Mouse (Mus musculus): ENCODE measurements around the gene Olfr632.
"Not testable (repeated sequence)": the region's sequence is repeated elsewhere in the genome, so short reads cannot be mapped to it uniquely, and the experiment has no call there.

Gene Olfr632

GRCm38 (mm10) chr7:103934264-103934663, at the start of gene Olfr632:
Gene Olfr632 (plus strand): TSS chr7:103934347.
- DNase-seq (ENCODE audit: extremely low spot score): no peak

DNA sequence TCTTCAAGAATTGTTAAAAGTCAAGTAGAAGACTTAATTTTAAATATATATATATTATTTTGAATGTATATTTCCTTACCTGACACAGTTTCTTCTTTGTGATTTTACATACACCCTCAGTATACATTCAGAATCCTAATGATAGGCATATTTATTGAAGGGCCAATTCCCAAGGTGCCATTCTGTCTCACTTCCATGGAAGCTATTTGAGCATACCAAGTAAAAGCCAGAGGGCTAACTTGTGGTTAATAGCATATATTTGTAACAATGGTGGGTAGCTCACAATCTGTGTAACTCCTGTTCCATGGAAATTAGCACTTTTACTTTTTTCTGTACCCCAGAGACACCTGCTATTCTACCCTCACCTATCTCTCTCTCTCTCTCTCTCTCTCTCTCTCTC, 48.0 kb upstream of the Olfr632 start, which contains the start of gene Olfr66:
TSS of gene Olfr66 (minus strand) at position 101 of the 400 bp plus-strand sequence.
- DNase-seq (ENCODE audit: extremely low spot score): no peak

DNA sequence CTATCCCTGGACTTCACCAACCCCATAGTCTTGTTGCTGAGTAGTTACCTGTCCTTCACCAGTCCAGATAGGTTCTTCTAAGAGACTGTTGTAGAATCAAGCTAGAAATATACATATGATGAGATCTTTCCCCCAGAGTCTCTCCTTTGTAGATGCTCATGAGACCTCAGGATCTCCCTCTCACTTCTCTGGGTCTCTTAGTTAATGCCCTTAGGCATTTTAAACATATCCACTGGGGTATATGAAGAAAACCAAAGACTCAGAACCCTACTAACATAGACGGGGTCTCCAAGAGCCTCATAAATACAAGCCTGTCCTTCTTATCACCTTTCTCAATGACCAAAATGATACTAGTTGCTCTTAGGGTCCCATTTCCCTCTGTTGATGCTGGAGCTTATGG, 39.8 kb upstream of the Olfr632 start, which contains the start of gene Olfr64:
TSS of gene Olfr64 (minus strand) at position 101 of the 400 bp plus-strand sequence.
- DNase-seq (ENCODE audit: extremely low spot score): no peak

DNA sequence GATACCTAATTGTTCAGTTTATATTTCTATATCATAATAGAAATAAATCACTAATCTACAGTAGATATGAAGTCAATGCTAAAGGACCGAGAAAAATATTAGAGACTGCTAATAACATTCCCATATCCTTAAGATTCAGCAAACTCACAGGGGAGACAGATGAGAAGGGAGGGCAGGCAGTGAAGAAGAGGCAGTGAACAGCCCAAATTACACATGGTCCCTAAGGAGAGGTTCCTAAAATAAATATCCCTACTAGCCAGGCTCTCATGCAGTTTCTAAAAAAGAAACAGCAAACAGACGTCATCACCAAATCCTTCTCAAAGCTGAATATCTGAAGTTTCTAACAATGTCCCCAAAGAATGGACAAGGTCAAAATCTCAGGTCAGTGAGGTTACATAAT, 31.0 kb upstream of the Olfr632 start, which contains the start of gene Olfr65:
TSS of gene Olfr65 (plus strand) at position 301 of the 400 bp plus-strand sequence.
- no peak for DNase-seq (ENCODE audit: extremely low spot score)

DNA sequence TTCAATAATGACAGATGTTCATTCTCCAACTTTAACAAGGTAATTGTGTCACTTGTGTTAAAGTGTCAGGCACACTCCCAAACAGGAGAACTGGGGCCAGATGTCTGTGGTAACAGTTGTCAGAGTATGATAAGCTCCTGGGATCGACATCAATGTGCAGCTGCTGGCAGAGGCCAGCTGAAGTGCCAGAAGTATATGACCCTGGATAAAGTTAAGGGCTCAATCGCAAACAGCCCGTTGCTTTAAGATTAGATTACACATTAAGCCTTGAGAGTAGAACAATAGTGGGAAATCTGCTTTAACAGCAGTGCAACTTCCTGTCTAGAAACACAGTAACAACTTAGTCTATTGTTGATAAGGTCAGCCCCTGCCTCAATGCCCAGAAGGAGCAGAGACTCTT, 24.1 kb upstream of the Olfr632 start:
- no peak for DNase-seq (ENCODE audit: extremely low spot score)

DNA sequence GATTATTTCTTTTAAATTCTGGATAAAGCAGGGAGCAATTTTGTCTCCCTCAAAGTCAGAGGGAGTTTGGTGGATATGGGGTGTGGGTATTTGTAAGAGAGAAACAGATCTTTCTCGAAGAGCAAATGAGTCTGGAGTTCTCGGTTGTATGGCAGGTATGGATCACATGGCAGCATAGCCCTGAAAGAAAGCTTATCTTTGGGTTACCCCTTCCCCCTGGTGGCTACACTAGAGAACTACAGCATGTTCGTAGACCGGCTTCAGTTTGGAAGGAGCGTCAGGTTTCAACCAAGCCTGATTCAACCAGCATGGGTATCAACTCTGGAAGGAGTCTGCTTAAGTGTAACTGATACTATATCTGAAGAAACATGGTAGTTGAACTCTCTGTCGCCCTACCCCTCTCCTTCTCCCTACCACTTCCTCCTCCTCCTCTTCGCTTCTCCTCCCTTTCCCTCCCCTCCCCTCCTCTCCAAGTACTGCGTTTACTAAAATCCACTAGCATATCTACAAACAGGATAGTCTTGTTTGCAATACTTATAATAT, 21.1 kb upstream of the Olfr632 start:
- peak; percentile 37 for DNase-seq (ENCODE audit: extremely low spot score)

DNA sequence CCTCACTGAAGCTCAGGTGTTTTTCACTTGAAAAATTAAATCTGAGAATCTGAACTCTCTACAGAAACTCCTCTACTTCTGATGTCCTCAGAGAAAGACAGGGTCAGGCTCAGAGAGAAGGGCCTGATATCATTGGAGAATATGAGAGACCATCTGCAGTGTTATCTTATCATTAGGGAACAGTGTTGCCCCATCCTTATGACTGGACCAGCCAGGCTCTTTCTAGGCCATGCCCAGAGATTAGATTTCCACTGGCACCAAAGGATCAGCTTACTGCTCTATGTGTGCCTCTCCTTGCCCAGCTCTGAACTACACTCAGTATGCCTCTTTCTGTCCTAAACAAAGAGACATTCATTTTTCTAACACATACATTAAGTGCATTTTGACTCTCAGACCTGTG, 18.8 kb upstream of the Olfr632 start:
- no peak for DNase-seq (ENCODE audit: extremely low spot score)

GRCm38 (mm10) chr7:103928525-103928924, 5.6 kb upstream of the Olfr632 start, which contains the start of gene Olfr631:
Gene Olfr631 (plus strand): TSS chr7:103928825.
- no peak for DNase-seq (ENCODE audit: extremely low spot score)

- DNase-seq (ENCODE audit: extremely low spot score): peak; percentile 66
Measured at GRCm38 (mm10) chr7:103942730-103943129, 8.6 kb downstream of the Olfr632 start.

DNA sequence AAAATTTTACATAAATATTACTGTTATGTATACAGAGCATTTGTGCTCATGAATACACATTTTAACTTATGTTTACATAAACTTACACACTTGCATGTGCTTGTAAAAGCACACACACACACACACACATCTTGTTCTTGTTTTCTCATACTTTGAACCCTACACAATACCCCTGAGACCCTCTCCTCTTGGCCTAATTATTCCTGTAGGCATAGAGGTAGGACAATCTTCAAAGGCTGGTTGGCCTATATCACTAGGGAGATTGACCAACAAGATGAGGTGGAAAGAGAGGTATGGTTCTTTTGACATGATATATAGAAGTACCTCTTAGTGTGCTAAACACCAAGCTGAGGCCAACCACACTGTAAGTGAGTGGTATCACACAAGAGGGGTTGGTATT, 10.0 kb downstream of the Olfr632 start, which contains the start of gene Olfr633:
TSS of gene Olfr633 (plus strand) at position 301 of the 400 bp plus-strand sequence.
- DNase-seq (ENCODE audit: extremely low spot score): no peak

DNA sequence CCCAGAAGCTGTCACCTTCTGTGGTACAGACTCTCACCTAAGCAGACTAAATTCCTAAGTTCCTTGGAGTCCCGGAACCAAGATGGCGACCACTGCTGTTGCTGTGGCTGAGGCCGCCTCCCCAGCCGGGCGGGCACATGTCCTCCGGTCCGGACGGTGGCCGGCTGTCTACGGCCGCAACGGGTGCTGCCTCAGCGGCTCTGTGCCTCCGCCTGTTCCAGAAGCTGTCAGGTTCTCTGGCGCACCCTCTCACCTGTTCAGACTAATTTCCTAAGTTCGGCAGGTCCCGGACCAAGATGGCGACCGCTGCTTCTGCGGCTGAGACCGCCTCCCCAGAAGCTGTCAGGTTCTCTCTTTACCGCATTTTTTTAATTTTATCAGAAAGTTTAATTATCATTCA, 32.7 kb downstream of the Olfr632 start:
- not testable (repeated sequence) for DNase-seq (ENCODE audit: extremely low spot score)

DNA sequence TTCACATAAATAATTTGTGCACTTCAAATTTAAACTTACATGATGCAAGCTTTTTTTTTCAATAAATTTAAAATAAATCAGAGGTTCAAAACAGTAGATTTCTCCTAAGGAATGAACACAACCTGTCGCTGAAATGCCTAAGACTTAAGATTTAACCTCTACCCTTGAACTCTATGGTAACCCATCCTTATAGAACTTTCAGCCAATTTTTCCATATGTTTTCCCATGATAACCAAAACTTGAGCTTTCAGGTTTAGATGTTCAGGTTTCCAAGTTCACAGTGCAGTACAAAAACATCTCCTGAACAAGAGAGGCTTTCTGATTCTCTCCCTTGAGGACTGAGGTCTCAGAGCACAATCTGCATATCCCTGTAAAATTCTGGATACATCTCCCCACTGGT, 36.7 kb downstream of the Olfr632 start, which contains the start of gene Olfr635:
TSS of gene Olfr635 (plus strand) at position 301 of the 400 bp plus-strand sequence.
- no peak for DNase-seq (ENCODE audit: extremely low spot score)

DNA sequence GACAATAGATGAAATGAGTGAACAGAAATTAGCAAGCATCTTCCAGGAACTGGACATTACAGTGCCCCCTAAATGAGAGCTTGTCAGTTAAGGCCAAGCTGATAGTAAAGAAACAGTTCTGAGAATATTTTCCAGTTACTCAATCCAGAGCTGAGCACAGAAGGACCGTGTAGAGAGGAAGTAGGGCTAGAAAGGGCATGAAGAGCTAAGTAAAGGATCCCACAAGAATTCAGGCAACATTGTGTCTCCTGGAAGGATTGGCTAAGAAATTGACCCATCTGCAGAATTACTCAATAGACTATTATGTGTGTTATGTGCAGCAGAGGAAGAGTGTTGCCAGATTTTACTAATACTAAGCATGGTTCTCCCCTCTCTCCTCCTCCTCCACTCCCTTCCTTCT, 37.6 kb downstream of the Olfr632 start:
- DNase-seq (ENCODE audit: extremely low spot score): no peak
